Mouse (Mus musculus) cerebellum, adult 9-11 months (tissue): ENCODE measurements around the gene Cirbp.
A peak's percentile ranks its signal among the peaks of the same experiment; 100 is the strongest.

Source experiments
- DNase-seq: peaks from one replicate; pipeline ENCODE4 v3.0.0; 2022

Gene Cirbp

DNA sequence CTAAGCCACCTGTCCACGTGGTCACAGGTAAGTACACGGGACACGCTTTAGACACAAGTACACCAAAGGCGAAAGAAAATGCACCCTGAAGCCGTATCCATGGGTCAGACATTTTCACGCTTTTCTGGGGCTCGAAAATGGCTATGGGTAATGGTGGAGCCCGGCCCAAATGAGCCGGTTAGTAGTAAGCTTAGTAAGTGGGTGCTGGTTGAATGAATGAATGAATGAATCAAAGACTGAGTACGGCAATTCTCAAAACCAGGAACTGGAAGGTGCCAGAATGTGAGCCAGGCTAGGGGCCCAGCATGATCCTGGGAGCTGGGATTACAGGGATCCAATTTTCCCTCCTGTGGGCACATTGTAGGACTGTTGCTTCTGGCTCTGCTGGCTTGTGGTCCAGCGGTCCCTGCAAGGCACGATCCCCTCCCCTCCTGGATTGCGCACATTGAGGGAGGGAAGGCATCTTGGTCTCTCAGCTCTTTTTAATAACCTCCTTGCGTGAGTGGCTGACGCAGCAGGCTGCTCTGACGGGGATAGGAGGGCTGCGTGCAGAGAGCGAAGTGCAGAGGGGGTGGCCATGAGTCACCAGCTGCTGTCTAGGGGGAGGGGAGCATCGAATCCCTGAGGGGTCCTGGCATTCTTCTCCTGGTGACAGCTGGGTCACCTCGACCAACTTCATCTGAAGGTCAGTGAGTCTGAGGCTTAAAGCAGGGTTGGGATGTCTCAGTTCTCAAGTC lies at the start of gene Cirbp:
Gene Cirbp (plus strand): TSS at position 594 of the 737 bp plus-strand sequence.
- peak; percentile 80 for DNase-seq

GRCm38 (mm10) chr10:80116563-80116926 lies 49.2 kb upstream of the Cirbp start:
- DNase-seq, result peak; percentile 70

GRCm38 (mm10) chr10:80116927-80117691 lies 48.7 kb upstream of the Cirbp start:
- peak; percentile 77 for DNase-seq

DNA sequence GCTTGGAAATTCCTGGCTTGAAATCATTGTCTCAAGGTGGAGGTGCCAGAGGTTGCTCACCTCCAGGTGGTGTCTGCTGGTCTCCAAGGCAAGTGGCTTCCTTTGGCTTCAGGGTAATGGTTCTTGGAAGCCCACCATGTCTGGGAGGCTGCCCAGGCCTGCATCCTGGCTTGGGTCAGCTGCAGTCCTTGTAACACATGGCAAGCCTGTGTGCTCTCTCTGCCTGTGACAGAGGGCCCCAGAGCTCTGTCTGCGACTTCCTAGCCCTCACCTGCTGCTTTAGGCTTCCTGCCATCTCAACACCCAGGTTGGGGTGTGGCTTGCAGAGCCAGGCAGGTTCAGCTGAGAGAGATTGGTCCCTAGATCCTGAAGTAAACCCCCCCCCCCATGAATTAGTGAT lies 48.0 kb upstream of the Cirbp start:
- DNase-seq, result no peak

GRCm38 (mm10) chr10:80118552-80118951 lies 47.2 kb upstream of the Cirbp start:
- peak; percentile 69 for DNase-seq

GRCm38 (mm10) chr10:80120146-80120545 lies 45.6 kb upstream of the Cirbp start:
- DNase-seq, result peak; percentile 49

DNA sequence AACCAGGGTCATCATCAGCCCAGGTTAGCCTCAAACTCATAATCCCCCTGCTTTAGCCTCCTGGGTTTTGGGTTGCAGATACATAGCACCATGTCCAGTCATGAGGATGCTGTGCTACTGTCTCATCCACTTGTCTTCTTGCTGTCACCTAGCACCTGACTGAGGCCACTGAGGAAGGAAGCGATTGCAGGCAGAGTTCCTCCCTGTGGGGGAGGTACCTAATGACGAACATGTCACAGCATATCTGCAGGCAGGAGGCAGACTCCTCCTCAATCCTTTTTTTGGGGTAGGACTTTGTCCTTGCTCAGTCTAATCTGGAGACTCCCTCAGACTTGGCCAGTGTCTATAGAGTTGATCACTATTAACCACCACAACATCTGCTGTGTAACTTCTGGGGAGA lies 44.1 kb upstream of the Cirbp start:
- no peak for DNase-seq

GRCm38 (mm10) chr10:80123932-80124562 lies 41.7 kb upstream of the Cirbp start:
- DNase-seq, result no peak

DNA sequence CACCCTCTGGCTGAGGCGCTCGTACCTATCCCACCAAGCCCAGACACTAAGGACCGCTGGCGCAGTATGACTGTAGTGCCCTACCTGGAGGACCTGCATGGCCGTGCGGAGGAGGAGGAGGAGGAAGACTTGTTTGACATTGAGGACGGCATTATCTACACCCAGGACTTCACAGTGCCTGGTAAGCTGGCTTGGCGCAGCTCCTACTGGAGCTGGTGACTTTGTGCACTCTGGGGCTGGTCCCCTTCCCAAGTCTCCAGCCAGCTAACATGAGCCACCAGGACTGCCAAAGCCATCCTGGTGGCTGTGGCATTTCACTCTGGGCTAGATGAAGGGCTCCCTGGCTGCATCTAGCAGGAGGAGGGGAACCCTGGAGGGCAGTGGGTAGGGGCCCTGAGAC lies 37.9 kb upstream of the Cirbp start:
- peak; percentile 48 for DNase-seq

GRCm38 (mm10) chr10:80129846-80130245 lies 35.9 kb upstream of the Cirbp start:
- DNase-seq, result peak; percentile 88

GRCm38 (mm10) chr10:80130403-80131031 lies 35.3 kb upstream of the Cirbp start:
- no peak for DNase-seq

DNA sequence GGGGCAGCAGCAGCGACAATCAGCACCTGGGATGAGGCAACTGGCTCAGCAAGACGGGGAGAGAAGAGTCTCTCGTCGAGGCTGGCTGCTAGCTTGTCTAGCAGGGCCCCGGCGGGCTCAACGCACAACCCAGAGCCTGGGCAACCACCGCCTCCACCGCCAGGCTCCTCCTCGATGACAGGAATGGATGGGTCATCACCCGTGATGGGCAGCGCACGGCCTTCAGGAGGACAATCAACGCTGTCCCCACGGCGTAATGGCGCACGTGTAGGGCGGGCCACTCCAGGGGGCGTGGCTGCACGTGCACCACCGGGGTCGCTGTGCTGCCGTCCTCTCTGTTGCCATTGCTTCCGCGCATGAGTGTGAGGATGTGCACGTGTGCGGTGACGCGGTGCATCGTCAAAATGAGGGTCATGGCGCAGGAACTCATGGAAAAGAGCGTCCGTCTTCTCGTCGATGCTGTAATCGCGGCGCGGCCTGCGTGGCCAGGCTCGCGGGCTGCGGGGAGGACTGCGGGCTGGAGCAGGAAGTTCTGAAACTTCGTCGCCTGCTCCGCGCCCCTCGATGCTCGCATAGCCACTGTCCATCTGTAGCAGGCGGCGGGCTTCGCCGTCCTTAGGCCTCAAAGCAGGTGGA lies 34.4 kb upstream of the Cirbp start:
- DNase-seq, result peak; percentile 52

DNA sequence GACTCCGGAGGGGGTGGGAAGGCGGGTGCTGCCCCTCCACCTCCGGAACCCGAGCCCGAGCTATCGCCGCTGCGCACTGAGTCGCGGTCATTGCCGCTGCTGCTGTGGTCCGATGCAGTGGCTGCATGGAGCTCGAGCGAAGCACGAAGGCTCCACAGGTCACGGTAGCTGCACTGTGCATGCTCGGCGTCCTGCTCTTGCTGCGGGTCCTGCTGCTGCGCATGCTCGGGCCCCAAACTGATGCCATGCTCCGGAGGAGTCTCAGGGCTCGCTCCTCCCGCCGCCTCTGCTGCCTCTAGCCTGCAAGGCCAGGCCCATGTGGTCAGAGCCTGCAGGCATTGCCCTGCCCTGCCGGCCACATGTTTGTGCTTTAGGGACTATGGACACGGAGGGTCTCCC lies 33.8 kb upstream of the Cirbp start:
- peak; percentile 46 for DNase-seq

- DNase-seq, result peak; percentile 71
Observed at GRCm38 (mm10) chr10:80133226-80133849, 32.4 kb upstream of the Cirbp start.

DNA sequence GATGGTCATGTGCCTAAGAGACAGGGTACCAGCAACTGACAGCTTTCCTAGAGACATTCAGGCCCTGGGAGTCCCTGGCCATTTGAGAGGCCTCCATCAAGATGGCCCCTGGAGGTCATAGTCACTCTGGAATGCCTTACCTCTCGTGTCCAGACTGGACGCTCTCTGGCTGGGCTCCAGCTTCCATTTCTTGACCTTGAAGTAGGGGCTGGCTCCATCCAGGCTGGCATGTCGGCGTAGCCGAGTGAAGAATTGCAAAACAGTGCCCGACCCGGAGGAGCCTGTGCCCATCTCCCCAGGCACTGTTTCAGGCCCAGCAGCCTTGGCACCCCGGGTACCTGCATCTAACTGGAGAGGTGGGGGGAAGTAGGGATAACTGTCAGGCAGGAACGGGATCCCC lies 31.4 kb upstream of the Cirbp start:
- DNase-seq, result peak; percentile 58

DNA sequence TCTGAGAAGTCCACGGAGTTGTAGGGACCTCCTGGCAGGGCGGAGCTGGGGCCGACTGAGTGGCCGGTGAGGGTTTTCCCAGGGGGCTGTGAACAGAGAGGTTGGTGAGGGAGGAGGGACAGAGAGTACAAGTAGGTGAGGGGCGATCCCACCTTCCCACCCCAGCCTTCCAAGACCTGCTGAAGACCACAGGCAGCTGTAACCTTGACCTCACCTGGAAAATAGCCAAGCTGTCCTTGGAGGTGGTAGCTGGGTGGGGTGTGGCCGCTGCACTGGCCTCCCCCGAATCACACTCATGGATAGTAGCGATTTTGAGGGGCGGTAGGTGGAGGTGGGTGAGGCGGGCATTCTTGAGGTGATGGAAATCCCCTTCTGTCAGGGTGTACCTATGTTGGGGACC lies 30.6 kb upstream of the Cirbp start:
- DNase-seq, result peak; percentile 62

- no peak for DNase-seq
Observed at GRCm38 (mm10) chr10:80135641-80136040, 30.1 kb upstream of the Cirbp start.

- DNase-seq, result peak; percentile 52
Observed at GRCm38 (mm10) chr10:80136179-80136951, 29.4 kb upstream of the Cirbp start.

DNA sequence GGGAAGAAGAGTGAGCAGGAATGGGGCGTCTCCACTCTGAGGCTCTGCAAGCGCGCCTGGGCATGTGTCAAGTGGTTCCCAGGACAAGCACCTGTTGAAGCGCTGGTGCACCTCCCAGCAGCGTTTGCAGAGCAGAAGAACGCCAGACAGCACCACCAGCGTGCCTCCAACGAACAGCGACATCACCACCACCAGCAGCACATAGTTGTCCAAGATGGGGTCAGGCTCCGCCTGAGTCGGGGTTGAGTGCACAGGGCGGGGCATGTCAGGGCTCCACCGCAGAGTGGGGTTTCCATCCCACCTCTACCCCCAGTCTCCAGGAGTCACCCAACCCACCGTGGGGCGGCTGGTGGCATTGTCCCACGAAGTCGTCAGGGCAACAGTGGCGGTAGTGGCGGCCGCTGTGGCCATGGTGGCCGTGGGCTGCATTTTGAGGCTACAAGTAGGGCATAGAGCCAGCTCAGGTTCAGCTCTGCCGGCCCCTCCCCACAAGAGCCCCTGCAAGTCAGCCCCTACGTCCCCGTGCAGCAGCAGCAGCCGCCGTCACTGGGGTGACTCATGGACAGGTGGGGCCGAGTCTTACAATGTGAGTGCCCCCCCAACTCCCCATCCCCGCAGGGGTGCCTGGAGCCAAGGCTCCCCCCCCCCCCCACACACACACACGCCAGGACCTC lies 28.7 kb upstream of the Cirbp start:
- DNase-seq, result peak; percentile 79

GRCm38 (mm10) chr10:80137626-80138552 lies 27.9 kb upstream of the Cirbp start:
- peak; percentile 79 for DNase-seq
